Mouse (Mus musculus) cortical plate, adult 2 months (tissue): Measurements from ENCODE around the gene Trrap. TPM values are rescaled to one million over a fixed set of nuclear protein-coding genes. Genes with fewer than 3 reads are reported as not detected.
"Not testable (repeated sequence)": the region's sequence is repeated elsewhere in the genome, so short reads cannot be mapped to it uniquely, and the experiment has no call there.

Experiments
- H3K27ac ChIP-seq: fragments of 200-500 bp; 2 replicates; pipeline ENCODE4 v1.5.1; 2012; ENCODE audit warnings: low read length, control low read depth, inconsistent platforms; ENCODE audit not compliant: insufficient read depth
- H3K4me1 ChIP-seq: fragments of 200-500 bp; 2 replicates; pipeline ENCODE4 v1.6.1; 2011; ENCODE audit warnings: low read length; ENCODE audit not compliant: control insufficient read depth, insufficient read depth
- H3K4me3 ChIP-seq: fragments of 200-500 bp; 2 replicates; pipeline ENCODE4 v1.5.1; 2011; ENCODE audit warnings: mild to moderate bottlenecking, low read length, control low read depth; ENCODE audit not compliant: insufficient read depth
- CTCF ChIP-seq: fragments of 200-500 bp; IDR thresholded peaks from 2 replicates; pipeline ENCODE4 v1.5.1; 2011; ENCODE audit warnings: mild to moderate bottlenecking, control low read depth, low read length; ENCODE audit not compliant: insufficient read depth; ENCODE audit errors: extremely low read depth
- POLR2A ChIP-seq: fragments of 200-500 bp; IDR thresholded peaks from 2 replicates; pipeline ENCODE4 v1.6.1; 2011; ENCODE audit warnings: mild to moderate bottlenecking, low read length, control low read depth; ENCODE audit not compliant: insufficient read depth; ENCODE audit errors: extremely low read depth
- polyA plus RNA-seq: library from polyadenylated mRNA; depleted of rRNA; stranded (reverse); fragments of >200 nt; gene quantifications from 2 replicates; pipeline ENCODE4 v1.2.3, GENCODE M21; 2012; rRNA removed

Gene Trrap
- 159 and 160 TPM in 2 replicates for polyA plus RNA-seq

- H3K4me1 ChIP-seq = not testable (repeated sequence)
- H3K27ac ChIP-seq = peak within 1 kb of the TSS; percentile 100
- peak within 1 kb of the TSS; percentile 91 for H3K4me3 ChIP-seq
Measured at GRCm38 (mm10) chr5:144767106-144767798, at the start of gene Trrap. Gene Trrap (plus strand): TSS chr5:144767732.

- no peak overlapping the region for H3K27ac ChIP-seq
Measured at GRCm38 (mm10) chr5:144719781-144720180, 47.8 kb upstream of the Trrap start.

GRCm38 (mm10) chr5:144720281-144720680 is 47.3 kb upstream of the Trrap start:
- no peak overlapping the region for H3K4me3 ChIP-seq
- H3K27ac ChIP-seq = no peak overlapping the region
- TF ChIP-seq POLR2A (no peak), CTCF (no peak)
- H3K4me1 ChIP-seq = peaks cover 1% of the 10 kb centered on the region

More at GRCm38 (mm10) chr5:144719781-144720180, 47.8 kb upstream of the Trrap start:
- peaks cover 1% of the 10 kb centered on the region for H3K4me1 ChIP-seq
- TF ChIP-seq POLR2A (no peak), CTCF (no peak)
- no peak overlapping the region for H3K4me3 ChIP-seq

GRCm38 (mm10) chr5:144724926-144725325 is 42.6 kb upstream of the Trrap start:
- TF ChIP-seq CTCF = no peak
- TF ChIP-seq POLR2A = no peak
- H3K4me1 ChIP-seq = peaks cover 1% of the 10 kb centered on the region; the same call in 1 of the 2 replicates
- H3K4me3 ChIP-seq = no peak overlapping the region
- no peak overlapping the region for H3K27ac ChIP-seq

GRCm38 (mm10) chr5:144725554-144725953 is 42.0 kb upstream of the Trrap start:
- Histone ChIP-seq H3K4me1 (no peaks in the 10 kb centered on the region), H3K27ac (no peak overlapping the region), H3K4me3 (no peak overlapping the region)
- TF ChIP-seq CTCF = 0 out of 2 replicates have a peak, but pooled peaks have one; percentile 6
- no peak for TF ChIP-seq POLR2A

- Histone ChIP-seq H3K27ac (no peak overlapping the region), H3K4me1 (no peaks in the 10 kb centered on the region), H3K4me3 (no peak overlapping the region)
- TF ChIP-seq POLR2A = no peak
- peak; percentile 85 for TF ChIP-seq CTCF
Measured at GRCm38 (mm10) chr5:144727119-144727518, 40.4 kb upstream of the Trrap start.

- no peaks in the 10 kb centered on the region for H3K4me1 ChIP-seq
- TF ChIP-seq CTCF (no peak), POLR2A (no peak)
- no peak overlapping the region for H3K4me3 ChIP-seq
- H3K27ac ChIP-seq = no peak overlapping the region
Measured at GRCm38 (mm10) chr5:144728237-144728636, 39.3 kb upstream of the Trrap start.

GRCm38 (mm10) chr5:144729216-144729615 is 38.3 kb upstream of the Trrap start:
- TF ChIP-seq CTCF (no peak), POLR2A (no peak)

GRCm38 (mm10) chr5:144733953-144734352 is 33.6 kb upstream of the Trrap start:
- Histone ChIP-seq H3K4me3 (no peak overlapping the region), H3K4me1 (no peaks in the 10 kb centered on the region), H3K27ac (no peak overlapping the region)
- peak; percentile 92 for TF ChIP-seq CTCF
- no peak for TF ChIP-seq POLR2A

More at GRCm38 (mm10) chr5:144729216-144729615, 38.3 kb upstream of the Trrap start:
- H3K4me3 ChIP-seq = no peak overlapping the region
- no peak overlapping the region for H3K27ac ChIP-seq
- no peaks in the 10 kb centered on the region for H3K4me1 ChIP-seq

GRCm38 (mm10) chr5:144734949-144735348 is 32.6 kb upstream of the Trrap start:
- Histone ChIP-seq H3K4me1 (no peaks in the 10 kb centered on the region), H3K27ac (no peak overlapping the region), H3K4me3 (no peak overlapping the region)
- peak; percentile 90 for TF ChIP-seq CTCF
- TF ChIP-seq POLR2A = no peak

GRCm38 (mm10) chr5:144737101-144737500 is 30.4 kb upstream of the Trrap start:
- H3K4me1 ChIP-seq = no peaks in the 10 kb centered on the region
- H3K27ac ChIP-seq = no peak overlapping the region
- no peak overlapping the region for H3K4me3 ChIP-seq
- no peak for TF ChIP-seq CTCF
